Mouse (Mus musculus) MEL (cell line): ENCODE results near the gene Arhgap4.

Source experiments
- CHD2 ChIP-seq: IDR thresholded peaks from 2 replicates; pipeline ENCODE4 v1.6.1; 2011; ENCODE audit warnings: low read length, improper control_type of control experiment
- CTCF ChIP-seq, 3 experiments: IDR thresholded peaks in 2 of 3; conservative IDR thresholded peaks in 1 of 3; 2 replicates each; pipeline ENCODE4 v1.5.1; 2011 to 2012; ENCODE audit warnings: low read length in 3 of 3, low read depth in 2 of 3, mild to moderate bottlenecking in 2 of 3, improper control_type of control experiment in 1 of 3, inconsistent platforms in 1 of 3, mixed read lengths in 1 of 3, moderate library complexity in 1 of 3; ENCODE audit not compliant: control insufficient read depth in 1 of 3, insufficient read depth in 1 of 3, poor library complexity in 1 of 3, severe bottlenecking in 1 of 3
- EP300 ChIP-seq, 2 experiments: IDR thresholded peaks; 2 replicates each; pipeline ENCODE4 v1.6.1; 2011; ENCODE audit warnings: improper control_type of control experiment in 2 of 2, low read length in 2 of 2, low read depth in 1 of 2, mild to moderate bottlenecking in 1 of 2
- JUND ChIP-seq: IDR thresholded peaks from 2 replicates; pipeline ENCODE4 v1.6.1; 2011; ENCODE audit warnings: low read depth, mild to moderate bottlenecking, improper control_type of control experiment, low read length
- MAX ChIP-seq: IDR thresholded peaks from 2 replicates; pipeline ENCODE4 v1.6.1; 2011; ENCODE audit warnings: low read length, improper control_type of control experiment
- MEF2A ChIP-seq: IDR thresholded peaks from 2 replicates; pipeline ENCODE4 v1.6.1; 2014; ENCODE audit warnings: low read depth, mild to moderate bottlenecking, inconsistent platforms, low read length, improper control_type of control experiment; ENCODE audit not compliant: poor library complexity, insufficient replicate concordance, severe bottlenecking; ENCODE audit errors: extremely low read depth
- POLR2A ChIP-seq, 2 experiments: IDR thresholded peaks; 2 replicates each; pipeline ENCODE4 v1.6.1; 2011 to 2012; ENCODE audit warnings: low read length in 2 of 2, mild to moderate bottlenecking in 2 of 2, control low read depth in 1 of 2, improper control_type of control experiment in 1 of 2, low read depth in 1 of 2, moderate library complexity in 1 of 2; ENCODE audit not compliant: control insufficient read depth in 1 of 2, insufficient read depth in 1 of 2, poor library complexity in 1 of 2
- USF2 ChIP-seq, 2 experiments: IDR thresholded peaks; 2 replicates each; pipeline ENCODE4 v1.6.1; 2011 to 2012; ENCODE audit warnings: improper control_type of control experiment in 2 of 2, low read length in 2 of 2, borderline replicate concordance in 1 of 2, inconsistent platforms in 1 of 2, low read depth in 1 of 2, mild to moderate bottlenecking in 1 of 2; ENCODE audit not compliant: insufficient read depth in 1 of 2
- ZC3H11A ChIP-seq: IDR thresholded peaks from 2 replicates; pipeline ENCODE4 v1.6.1; 2012; ENCODE audit warnings: low read depth, mild to moderate bottlenecking, inconsistent platforms, low read length, improper control_type of control experiment

GRCm38 (mm10) chrX:73855087-73855408 lies 66.6 kb downstream of the Arhgap4 start:
- TF ChIP-seq CTCF (IDR thresholded peaks at IDR 0.05 in 2 of 3, conservative IDR thresholded peaks at IDR 0.05 in 1 of 3; ENCODE audit: control insufficient read depth in 1 of 3, insufficient read depth in 1 of 3, low read depth in 2 of 3, low read length in 3 of 3, poor library complexity in 1 of 3, severe bottlenecking in 1 of 3) (no peak), POLR2A (IDR thresholded peaks at IDR 0.05; ENCODE audit: control insufficient read depth in 1 of 2, insufficient read depth in 1 of 2, low read depth in 1 of 2, low read length in 2 of 2, poor library complexity in 1 of 2) (no peak), ZC3H11A (no peak), CHD2 (no peak), MAX (no peak), EP300 (IDR thresholded peaks at IDR 0.05; ENCODE audit: low read depth in 1 of 2, low read length in 2 of 2) (no peak), USF2 (IDR thresholded peaks at IDR 0.05; ENCODE audit: borderline replicate concordance in 1 of 2, insufficient read depth in 1 of 2, low read depth in 1 of 2, low read length in 2 of 2) (no peak), MEF2A (no peak), JUND (no peak)
